Mouse (Mus musculus): ENCODE measurements at regions not wholly inside any gene's neighbourhood (a gene's known extent, or its start where the extent isn't known, plus 50 kb on each side); places are given as distances from the start of the nearest gene placed in this dataset.

GRCm38 (mm10) chr9:41374591-41375481 lies 213.3 kb upstream of the Ubash3b start:
- no peak for ATAC-seq

DNA sequence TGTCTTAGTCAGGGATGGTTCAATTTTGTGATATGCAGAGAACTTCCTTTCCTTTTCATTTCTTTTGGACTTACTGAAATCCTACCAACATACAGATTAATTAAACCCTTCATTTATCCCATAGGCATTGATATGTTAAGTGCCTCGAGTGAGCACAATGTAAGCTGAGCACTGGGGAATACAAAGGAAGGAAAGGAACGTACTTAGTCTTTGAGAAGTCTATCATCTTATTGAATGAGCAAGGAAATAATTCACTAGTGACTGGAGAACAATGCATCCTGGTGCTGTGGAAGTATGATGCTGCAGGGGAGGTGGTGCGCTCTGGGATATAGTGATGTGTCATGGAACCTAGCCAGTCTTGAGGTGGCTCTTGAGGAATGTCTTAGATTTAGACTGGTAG lies 204.9 kb upstream of the Ubash3b start:
- ATAC-seq, result no peak

GRCm38 (mm10) chr9:41365251-41365650 lies 203.8 kb upstream of the Ubash3b start:
- ATAC-seq, result no peak

GRCm38 (mm10) chr9:41364442-41365250 lies 203.1 kb upstream of the Ubash3b start:
- no peak for ATAC-seq

GRCm38 (mm10) chr9:41360356-41360755 lies 198.9 kb upstream of the Ubash3b start:
- ATAC-seq, result no peak

DNA sequence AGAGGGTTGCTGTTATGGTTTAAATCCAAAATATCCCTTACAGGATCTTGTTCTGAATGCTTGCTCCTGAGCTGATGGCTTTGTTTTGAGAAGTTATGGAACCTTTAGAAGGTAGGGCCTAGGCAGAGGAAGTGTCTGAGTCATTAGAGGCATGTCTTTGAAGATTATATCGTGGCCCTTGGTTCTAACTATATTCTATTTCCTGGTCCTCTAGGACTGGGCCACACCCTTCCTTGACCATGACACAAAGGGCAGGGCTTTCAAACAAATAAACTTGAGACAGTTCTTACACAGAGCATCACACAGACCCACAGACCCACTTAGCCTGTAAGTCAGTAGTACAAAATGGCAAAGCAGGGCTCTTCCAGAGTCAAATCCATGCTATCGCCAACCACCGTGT lies 197.8 kb upstream of the Ubash3b start:
- ATAC-seq, result no peak

- no peak for ATAC-seq
These were observed 183.8 kb upstream of the Ubash3b start for GRCm38 (mm10) chr9:41345338-41345737.

- ATAC-seq, result no peak
These were observed 175.9 kb upstream of the Ubash3b start for GRCm38 (mm10) chr9:41337375-41337774.

GRCm38 (mm10) chr9:41336801-41337200 lies 175.3 kb upstream of the Ubash3b start:
- ATAC-seq, result no peak

DNA sequence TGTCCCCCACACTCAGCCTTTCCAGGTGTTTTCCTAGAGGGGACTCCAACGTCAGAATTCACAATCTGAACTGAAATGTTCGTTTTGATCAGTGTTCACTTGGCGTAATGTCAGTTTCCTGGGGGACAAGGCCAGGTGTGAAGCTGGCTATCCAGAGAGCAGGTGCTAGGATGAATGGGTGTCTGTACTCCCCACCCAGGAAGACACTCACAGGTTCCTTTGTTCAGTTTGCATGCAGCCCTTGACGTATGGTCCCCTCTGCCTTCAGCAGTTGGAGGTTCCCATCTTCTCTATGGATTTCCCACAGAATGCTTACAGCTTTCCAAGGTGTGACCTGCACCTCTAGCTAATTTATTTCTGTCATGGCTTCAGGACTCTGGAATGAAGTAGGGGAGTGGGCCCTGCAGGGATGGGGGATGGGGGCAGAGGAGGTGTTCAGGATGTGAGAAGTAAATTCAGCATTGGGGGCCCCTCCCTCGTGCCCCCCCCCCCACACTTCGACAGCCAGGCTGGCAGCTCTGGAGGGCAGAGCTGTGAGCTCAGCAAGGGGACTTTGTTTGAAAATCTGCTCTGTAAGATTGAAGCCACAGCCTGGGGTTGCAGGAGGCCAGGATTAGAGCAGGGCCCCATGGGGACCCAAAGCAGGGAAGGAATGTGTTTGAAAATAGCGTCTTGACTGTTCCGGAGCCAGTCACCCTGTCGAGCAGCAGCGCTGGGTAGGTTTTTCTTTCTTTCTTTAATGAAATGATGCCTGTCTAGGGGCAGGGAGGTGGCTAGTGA lies 173.2 kb upstream of the Ubash3b start:
- no peak for ATAC-seq

DNA sequence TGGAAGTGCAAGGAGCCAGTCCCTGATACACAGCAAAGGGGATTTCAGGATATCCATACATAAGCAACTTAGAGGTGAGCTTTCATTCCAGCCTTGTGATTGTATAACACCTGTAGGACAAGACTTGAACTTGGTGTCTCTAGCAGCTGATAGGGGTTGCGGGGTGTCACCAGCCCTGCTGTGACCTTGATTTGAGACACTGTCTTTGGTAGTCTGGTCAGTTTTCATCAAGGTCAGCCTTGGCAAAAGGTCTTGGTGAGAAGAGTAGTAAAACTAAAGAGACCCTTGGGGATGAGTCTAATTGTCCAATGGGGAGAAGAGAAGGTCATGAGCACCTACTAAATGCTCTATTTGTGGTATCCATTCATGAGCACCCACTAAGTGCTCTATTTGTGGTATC lies 172.0 kb upstream of the Ubash3b start:
- no peak for ATAC-seq

GRCm38 (mm10) chr9:41328959-41329358 lies 167.5 kb upstream of the Ubash3b start:
- no peak for ATAC-seq

GRCm38 (mm10) chr9:41328480-41328879 lies 167.0 kb upstream of the Ubash3b start:
- ATAC-seq, result no peak

GRCm38 (mm10) chr9:41328056-41328455 lies 166.6 kb upstream of the Ubash3b start:
- ATAC-seq, result no peak

DNA sequence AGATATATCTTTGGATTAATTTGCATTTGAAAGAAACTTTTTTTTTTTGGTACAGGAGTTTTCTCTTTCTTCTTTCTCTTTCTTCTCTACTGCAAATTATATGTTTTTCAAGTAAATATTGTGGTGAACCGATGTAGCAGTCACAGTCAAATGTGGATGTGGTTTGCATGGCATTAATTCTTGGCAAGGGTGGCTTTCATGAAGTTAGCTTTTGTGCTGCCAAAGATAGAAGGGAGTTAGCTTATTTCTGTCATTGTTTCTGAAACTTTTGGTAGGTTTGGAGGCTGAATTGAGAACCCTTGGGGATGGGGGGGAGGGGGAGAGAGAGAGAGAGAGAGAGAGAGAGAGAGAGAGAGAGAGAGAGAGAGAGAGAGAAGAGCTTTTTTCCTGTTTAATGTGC lies 166.1 kb upstream of the Ubash3b start:
- ATAC-seq, result no peak

DNA sequence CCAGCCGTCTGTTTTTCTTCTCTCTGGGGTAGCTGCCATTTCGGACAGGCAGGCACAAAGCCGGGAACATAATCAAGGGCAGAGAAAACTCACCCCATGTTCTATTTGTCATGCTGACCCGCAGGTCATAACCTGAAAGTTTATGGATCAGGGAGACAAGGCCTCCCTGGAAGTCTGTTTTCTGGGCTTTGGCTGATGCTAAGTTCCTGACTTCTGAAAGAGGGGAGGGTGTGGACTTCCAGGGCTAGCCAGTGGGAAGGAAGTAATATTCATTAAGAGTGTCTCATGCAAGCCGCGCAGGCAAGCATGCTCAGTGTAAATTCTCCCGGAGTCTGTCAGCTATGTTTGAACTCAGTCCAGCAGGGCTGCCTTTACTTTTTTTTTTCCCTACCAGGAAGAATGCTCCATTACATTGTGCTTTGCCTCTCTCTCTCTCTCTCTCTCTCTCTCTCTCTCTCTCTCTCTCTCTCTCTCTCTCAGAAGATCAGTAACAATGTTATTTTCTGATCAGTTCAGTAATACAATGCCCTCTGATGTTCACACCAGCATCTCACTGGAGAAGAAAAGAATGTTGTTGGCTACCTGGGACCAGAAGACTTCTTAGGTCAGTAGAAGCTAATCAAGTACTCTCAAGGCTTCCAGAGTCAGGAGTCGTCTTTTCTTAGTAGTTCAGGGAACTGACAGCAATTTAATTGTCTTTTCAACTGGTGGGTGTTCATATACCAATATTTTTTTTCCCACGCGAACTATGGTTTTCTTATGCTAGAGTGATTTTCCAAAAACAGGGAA lies 165.5 kb upstream of the Ubash3b start:
- no peak for ATAC-seq

DNA sequence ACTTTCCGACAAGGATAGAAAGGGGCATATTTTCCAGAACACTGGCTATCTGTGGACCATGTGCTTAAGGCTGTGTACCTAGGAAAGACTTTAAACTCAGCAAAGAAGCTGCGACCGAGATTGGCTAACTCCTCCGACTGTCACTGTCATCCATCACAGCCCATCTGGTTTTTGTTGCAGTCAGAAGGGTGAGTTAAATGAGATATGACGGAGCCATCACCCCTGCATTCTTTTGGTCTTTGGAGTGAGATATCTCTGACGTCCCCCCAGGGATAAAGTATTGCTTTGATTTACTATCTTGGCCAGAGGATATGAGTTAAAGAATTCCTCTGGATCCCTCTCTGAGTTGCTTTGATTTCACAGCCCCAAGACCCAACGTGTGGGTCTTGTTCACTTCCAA lies 160.0 kb upstream of the Ubash3b start:
- no peak for ATAC-seq

GRCm38 (mm10) chr9:41319066-41319465 lies 157.6 kb upstream of the Ubash3b start:
- no peak for ATAC-seq

DNA sequence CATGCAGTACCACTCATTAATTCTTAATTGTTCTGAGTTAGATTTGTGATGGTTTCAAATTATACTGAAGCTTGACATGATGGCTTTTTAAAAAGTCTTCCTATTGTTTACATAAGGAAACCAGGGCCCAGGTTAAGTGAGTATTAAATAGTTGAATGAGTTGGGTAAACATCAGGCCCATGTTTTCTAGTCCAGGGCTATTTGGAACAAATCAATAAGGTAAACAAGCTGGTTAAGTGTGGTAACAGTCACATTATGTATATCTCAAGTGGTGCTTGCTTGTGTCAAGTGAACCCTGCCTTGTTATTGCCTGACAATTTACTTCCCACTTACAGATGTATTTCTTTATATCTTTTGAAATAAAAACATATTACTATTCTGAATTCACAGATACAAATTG lies 144.7 kb upstream of the Ubash3b start:
- ATAC-seq, result no peak

DNA sequence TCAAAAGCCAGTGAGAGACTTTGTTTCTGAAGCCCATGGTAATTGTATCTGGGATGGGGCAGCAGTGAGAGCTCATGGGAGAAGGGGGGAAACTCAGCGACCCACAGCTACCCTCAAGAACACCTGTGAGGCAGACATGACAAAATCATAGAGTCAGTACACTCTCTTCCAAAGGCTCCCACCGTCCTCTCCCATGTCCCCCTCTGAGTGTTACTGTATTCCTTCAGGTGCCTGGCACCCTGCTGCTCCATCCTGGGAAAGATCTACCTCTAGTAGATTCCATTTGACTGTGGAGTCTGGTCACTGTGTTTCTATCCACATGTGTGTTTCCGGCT lies 142.0 kb upstream of the Ubash3b start:
- no peak for ATAC-seq

DNA sequence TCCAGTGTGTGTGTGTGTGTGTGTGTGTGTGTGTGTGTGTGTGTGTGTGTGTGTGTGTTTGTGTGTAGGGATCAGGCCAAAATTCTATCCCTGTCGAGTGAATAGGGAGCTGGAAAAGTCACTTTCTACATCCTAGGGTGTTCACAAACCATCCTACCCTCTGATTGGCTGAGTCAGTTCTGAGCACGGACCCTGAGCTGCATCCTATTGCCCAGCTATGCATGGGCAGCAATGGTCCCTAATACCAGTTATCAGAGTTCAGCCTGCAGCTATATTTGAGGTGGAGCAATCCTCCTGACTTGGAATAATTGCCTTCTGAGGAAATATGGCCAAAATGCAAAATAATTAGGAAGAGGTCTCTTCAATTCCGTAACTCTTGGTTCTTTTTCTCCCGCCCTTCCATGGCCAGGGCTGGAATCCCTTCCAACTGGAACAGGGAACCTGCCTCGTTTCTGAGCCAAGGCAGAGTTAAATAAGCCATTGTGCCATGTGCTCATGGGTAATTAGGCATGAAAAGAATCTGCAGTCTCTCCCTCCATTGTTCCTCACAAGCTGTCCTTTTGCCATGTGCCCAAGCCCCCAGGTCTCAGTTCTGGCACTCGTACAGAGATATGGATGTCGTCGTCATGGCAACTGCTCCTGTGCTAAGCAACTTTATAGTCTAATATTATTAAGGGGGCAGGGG lies 141.5 kb upstream of the Ubash3b start:
- no peak for ATAC-seq

GRCm38 (mm10) chr9:41286145-41286468 lies 124.6 kb upstream of the Ubash3b start:
- no peak for ATAC-seq
